8 mouse cellular contexts compared by ENCODE assay signal in the genomic region with DNA sequence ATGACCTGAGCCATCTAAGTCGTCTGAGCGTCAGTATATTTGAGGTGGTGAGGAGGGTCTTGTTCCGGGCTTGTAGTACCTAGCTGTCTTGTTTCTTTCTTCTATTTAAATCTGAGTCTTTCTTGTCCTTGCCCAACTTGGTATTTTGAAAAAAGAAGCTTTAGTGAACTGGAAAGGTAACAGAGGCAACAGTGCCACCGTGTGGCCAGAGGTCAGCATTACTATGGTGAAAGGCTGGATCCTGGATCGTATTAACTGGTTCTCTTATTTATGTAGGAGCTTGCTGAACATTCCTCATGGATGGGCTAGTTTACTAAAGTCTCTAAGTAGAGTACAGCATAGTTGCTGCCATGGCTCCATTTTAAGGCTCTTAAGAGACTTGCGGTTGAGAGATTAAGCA. TPM values are rescaled to one million over a fixed set of nuclear protein-coding genes. Genes with fewer than 3 reads are reported as not detected.
DNase-seq lines count a peak whose midpoint lies in the region; ATAC-seq and TF ChIP-seq lines count a peak whose summit lies in the region.

No protein-coding gene starts in this region.

- H3K4me2 ChIP-seq in kidney, embryonic 15.5 days: no peak overlapping the region
- H3K4me2 ChIP-seq in hindbrain, embryonic 15.5 days: no peak overlapping the region

- H3K27me3 ChIP-seq in kidney, adult 2 months (replicated peaks; ENCODE audit: control insufficient read depth, insufficient read depth, low read length): no peaks in the 10 kb centered on the region
- H3K27me3 ChIP-seq in kidney, embryonic 15.5 days: peaks cover 7% of the 10 kb centered on the region; the same call in 1 of the 2 replicates
- no peaks in the 10 kb centered on the region for H3K27me3 ChIP-seq in hindbrain, embryonic 15.5 days

- H3K4me3 ChIP-seq in kidney, adult 2 months (ENCODE audit: insufficient read depth, low read depth, low read length): no peak overlapping the region
- H3K4me3 ChIP-seq in kidney, embryonic 15.5 days (replicated peaks): no peak overlapping the region
- H3K4me3 ChIP-seq in hindbrain, embryonic 15.5 days: no peak overlapping the region

- no peaks in the 10 kb centered on the region for H3K4me1 ChIP-seq in kidney, adult 2 months (ENCODE audit: control insufficient read depth, insufficient read depth, low read length)
- H3K4me1 ChIP-seq in kidney, embryonic 15.5 days: no peaks in the 10 kb centered on the region
- no peaks in the 10 kb centered on the region for H3K4me1 ChIP-seq in hindbrain, embryonic 15.5 days (replicated peaks)

- no peak for TF ChIP-seq POLR2A in kidney, adult 2 months (IDR thresholded peaks at IDR 0.05; ENCODE audit: low read depth, low read length)

- peak; percentile 75 for DNase-seq in kidney, adult 2 months
- DNase-seq in adrenal gland, adult 2 months: peak; percentile 71
- DNase-seq in embryo, embryonic 11 days: peak; percentile 81
- DNase-seq in left cerebral cortex, postnatal 25 days (ENCODE audit: low spot score in 2 of 2): peak; percentile 79 to 86
- peak; percentile 39 to 59 for DNase-seq in thymus, postnatal 36 days

- intact Hi-C loops in left cerebral cortex, postnatal 25 days (cut with DNase I): loop anchor here (5.0 kb wide), 2 partner anchors 101 to 266 kb away; no protein-coding TSS in a partner anchor

- no peaks in the 10 kb centered on the region for H3K36me3 ChIP-seq in kidney, adult 2 months (ENCODE audit: control insufficient read depth, insufficient read depth, low read length)
- no peaks in the 10 kb centered on the region for H3K36me3 ChIP-seq in kidney, embryonic 15.5 days
- H3K36me3 ChIP-seq in hindbrain, embryonic 15.5 days: no peaks in the 10 kb centered on the region

- no peak overlapping the region for H3K9ac ChIP-seq in kidney, embryonic 15.5 days
- H3K9ac ChIP-seq in hindbrain, embryonic 15.5 days: no peak overlapping the region

- no peak overlapping the region for H3K27ac ChIP-seq in kidney, adult 2 months (ENCODE audit: insufficient read depth, low read depth, low read length)
- no peak overlapping the region for H3K27ac ChIP-seq in kidney, embryonic 15.5 days
- H3K27ac ChIP-seq in hindbrain, embryonic 15.5 days (replicated peaks): no peak overlapping the region

- no peaks in the 10 kb centered on the region for H3K9me3 ChIP-seq in kidney, embryonic 15.5 days (replicated peaks)
- no peaks in the 10 kb centered on the region for H3K9me3 ChIP-seq in hindbrain, embryonic 15.5 days

- 15% methylated on average over 6 of the region's 6 CpGs for WGBS in kidney, adult 2 months
- 19% methylated on average over 6 of the region's 6 CpGs for WGBS in kidney, embryonic 15.5 days
- 16% methylated on average over 6 of the region's 6 CpGs for WGBS in hindbrain, embryonic 15.5 days

- TF ChIP-seq CTCF in kidney, adult 2 months (conservative IDR thresholded peaks at IDR 0.05; ENCODE audit: insufficient read depth, insufficient read length, low read depth, low read length): peak; percentile 85

- no peak for ATAC-seq in kidney, embryonic 15.5 days (replicated peaks; ENCODE audit: low FRiP score)
- ATAC-seq in hindbrain, embryonic 15.5 days (ENCODE audit: low FRiP score, low read depth): 0 out of 2 replicates have a peak, but pooled peaks have one; percentile 38
- peak; percentile 83 for ATAC-seq in neutrophil, adult 5-6 weeks (ENCODE audit: extremely low read depth, insufficient number of reproducible peaks, low FRiP score, poor library complexity, severe bottlenecking)

RNA-seq across cellular contexts. Expression of a gene that starts 23.5 kb away (rescaled TPM):
- 11.3 and 13.2 TPM in 2 replicates for polyA plus RNA-seq in kidney, adult 2 months (2012; rRNA removed)
- polyA plus RNA-seq in kidney, embryonic 15.5 days (2015; fragmentation: Nextera tagmentation; extraction: Ambion mirVana): 10.0 and 10.1 TPM in 2 replicates
- total RNA-seq in adrenal gland, adult 2 months (2021): 10 to 100 TPM; 23.2 to 45.6 TPM
- 13.2 and 19.9 TPM in 2 replicates for polyA plus RNA-seq in adrenal gland, adult 2 months (2012; rRNA removed)
- 9.6 and 10.6 TPM in 2 replicates for polyA plus RNA-seq in hindbrain, embryonic 15.5 days (2015; fragmentation: Nextera tagmentation; extraction: Ambion mirVana)
- total RNA-seq in left cerebral cortex, postnatal 25 days (2021): 10 to 100 TPM; 33.5 to 34.0 TPM
- total RNA-seq in neutrophil, adult 5-6 weeks (2017): 81.9 and 82.2 TPM in 2 replicates
